ENCODE assay signal across 8 mouse cellular contexts in the genomic region with DNA sequence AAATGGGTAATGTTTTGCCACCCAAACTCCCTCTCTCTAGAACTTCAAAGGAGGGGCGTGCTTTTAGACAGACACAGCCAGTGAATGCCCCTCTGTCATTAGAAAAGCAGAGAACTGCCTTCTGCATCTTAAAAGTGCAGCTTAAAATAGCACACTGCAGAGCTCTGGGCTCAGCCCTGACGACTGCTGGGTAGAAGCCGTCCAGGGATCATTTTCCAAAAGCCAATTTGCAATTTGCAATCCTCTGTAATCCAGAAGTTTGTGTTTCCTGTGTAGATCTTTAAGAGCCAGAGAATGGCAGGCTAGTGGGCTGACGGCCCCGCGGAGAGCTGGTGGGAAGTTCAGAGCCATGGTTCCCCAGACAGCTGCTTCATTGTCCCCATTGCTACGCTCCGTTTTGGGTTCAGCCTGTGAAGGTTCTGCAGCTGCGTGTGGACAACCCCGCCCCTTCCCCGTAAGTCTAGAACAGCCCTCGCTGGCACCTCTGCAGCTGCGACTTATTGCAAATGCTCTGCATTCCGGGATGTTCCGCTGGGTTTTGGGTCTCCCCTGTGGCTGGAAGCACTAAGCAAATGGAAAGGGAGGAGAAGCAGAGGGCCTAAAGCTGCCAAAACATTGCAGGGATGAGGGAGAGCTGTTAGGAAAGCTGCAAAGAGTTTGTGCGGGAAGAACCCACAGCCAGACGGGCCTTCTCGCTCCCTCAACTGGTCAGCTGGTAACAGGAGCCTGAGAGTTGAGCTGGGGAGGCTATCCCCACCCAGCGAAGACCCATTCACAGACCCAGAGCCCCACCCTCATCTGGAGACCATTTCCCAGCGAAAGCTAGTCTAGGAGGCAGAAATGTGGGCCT. TPM values are rescaled to one million over a fixed set of nuclear protein-coding genes. Genes with fewer than 3 reads are reported as not detected.
DNase-seq lines count a peak whose midpoint lies in the region; ATAC-seq and TF ChIP-seq lines count a peak whose summit lies in the region.

No protein-coding gene starts in this region.

- no peaks in the 10 kb centered on the region for H3K27me3 ChIP-seq in embryonic facial prominence, embryonic 13.5 days
- H3K27me3 ChIP-seq in heart, adult 2 months (ENCODE audit: control insufficient read depth, insufficient read depth, low read length): no peaks in the 10 kb centered on the region
- H3K27me3 ChIP-seq in kidney, embryonic 15.5 days: no peaks in the 10 kb centered on the region
- H3K27me3 ChIP-seq in liver, embryonic 14.5 days (ENCODE audit: control insufficient read depth, insufficient read depth, low read length): no peaks in the 10 kb centered on the region
- H3K27me3 ChIP-seq in neural tube, embryonic 13.5 days: no peaks in the 10 kb centered on the region

- no peak for TF ChIP-seq EP300 in heart, adult 2 months (IDR thresholded peaks at IDR 0.05; ENCODE audit: insufficient read depth, low read depth, low read length)
- no peak for TF ChIP-seq EP300 in liver, embryonic 14.5 days (IDR thresholded peaks at IDR 0.05; ENCODE audit: low read depth)

- H3K9me3 ChIP-seq in embryonic facial prominence, embryonic 13.5 days: no peaks in the 10 kb centered on the region
- no peaks in the 10 kb centered on the region for H3K9me3 ChIP-seq in kidney, embryonic 15.5 days (replicated peaks)
- H3K9me3 ChIP-seq in liver, embryonic 14.5 days (ENCODE audit: control insufficient read depth, low read length): no peaks in the 10 kb centered on the region
- H3K9me3 ChIP-seq in neural tube, embryonic 13.5 days: no peaks in the 10 kb centered on the region

- peak; percentile 72 for DNase-seq in adrenal gland, postnatal 14 days
- peak; percentile 68 for DNase-seq in heart, adult 2 months
- DNase-seq in liver, embryonic 14.5 days (ENCODE audit: low read depth in 3 of 3, low spot score in 3 of 3): no peak
- DNase-seq in thymus, postnatal 4 days: peak; percentile 63
- DNase-seq in cerebellum, adult 11-12 months: no peak

- peak overlapping the region; percentile 54 for H3K4me2 ChIP-seq in embryonic facial prominence, embryonic 13.5 days
- peak overlapping the region; percentile 64 for H3K4me2 ChIP-seq in kidney, embryonic 15.5 days
- H3K4me2 ChIP-seq in liver, embryonic 14.5 days (ENCODE audit: low read depth): peak overlapping the region; percentile 38
- H3K4me2 ChIP-seq in neural tube, embryonic 13.5 days: peak overlapping the region; percentile 53

- peak overlapping the region; percentile 56 for H3K9ac ChIP-seq in embryonic facial prominence, embryonic 13.5 days
- peak overlapping the region; percentile 28 for H3K9ac ChIP-seq in heart, adult 2 months (ENCODE audit: low read depth, low read length)
- peak overlapping the region; percentile 17; the same call in 1 of the 2 replicates for H3K9ac ChIP-seq in kidney, embryonic 15.5 days
- H3K9ac ChIP-seq in liver, embryonic 14.5 days (replicated peaks): no peak overlapping the region
- peak overlapping the region; percentile 27; the same call in 1 of the 2 replicates for H3K9ac ChIP-seq in neural tube, embryonic 13.5 days

- 0 out of 2 replicates have a peak, but pooled peaks have one; percentile 14 for TF ChIP-seq POLR2A in heart, adult 2 months (IDR thresholded peaks at IDR 0.05; ENCODE audit: insufficient read depth, low read depth, low read length)

- intact Hi-C loops in heart, adult 2 months (cut with DNase I): loop anchor here (2.0 to 10.0 kb wide), 2 partner anchors 125 to 209 kb away; no protein-coding TSS in a partner anchor

- H3K27ac ChIP-seq in embryonic facial prominence, embryonic 13.5 days: peak overlapping the region; percentile 95
- peak overlapping the region; percentile 52 for H3K27ac ChIP-seq in heart, adult 2 months
- peak overlapping the region; percentile 49 for H3K27ac ChIP-seq in kidney, embryonic 15.5 days
- no peak overlapping the region for H3K27ac ChIP-seq in liver, embryonic 14.5 days
- peak overlapping the region; percentile 70 for H3K27ac ChIP-seq in neural tube, embryonic 13.5 days (replicated peaks)

- peak; percentile 69 for ATAC-seq in embryonic facial prominence, embryonic 13.5 days (ENCODE audit: insufficient number of reproducible peaks, insufficient read depth, low FRiP score, low TSS enrichment, low read depth)
- ATAC-seq in kidney, embryonic 15.5 days (replicated peaks; ENCODE audit: low FRiP score): peak; percentile 50
- ATAC-seq in liver, embryonic 14.5 days (ENCODE audit: insufficient read depth): no peak
- peak; percentile 54; the same call in 1 of the 2 replicates for ATAC-seq in neural tube, embryonic 13.5 days (ENCODE audit: low read depth)

- 5% methylated on average over 20 of the region's 20 CpGs for WGBS in embryonic facial prominence, embryonic 13.5 days
- WGBS in heart, adult 2 months: 13% methylated on average over 20 of the region's 20 CpGs
- WGBS in kidney, embryonic 15.5 days: 9% methylated on average over 20 of the region's 20 CpGs
- 22% methylated on average over 20 of the region's 20 CpGs for WGBS in liver, embryonic 14.5 days (ENCODE audit: insufficient replicate concordance)
- 4% methylated on average over 20 of the region's 20 CpGs for WGBS in neural tube, embryonic 13.5 days

- peak overlapping the region; percentile 26 for H3K4me3 ChIP-seq in embryonic facial prominence, embryonic 13.5 days
- H3K4me3 ChIP-seq in heart, adult 2 months: peak overlapping the region; percentile 16
- H3K4me3 ChIP-seq in kidney, embryonic 15.5 days (replicated peaks): peak overlapping the region; percentile 30
- no peak overlapping the region for H3K4me3 ChIP-seq in liver, embryonic 14.5 days (ENCODE audit: insufficient read depth in 1 of 2, low read depth in 2 of 2, low read length in 2 of 2)
- H3K4me3 ChIP-seq in neural tube, embryonic 13.5 days: 0 out of 2 replicates have a peak overlapping the region, but pooled peaks have one; percentile 10

- no peak for TF ChIP-seq CTCF in heart, adult 2 months (IDR thresholded peaks at IDR 0.05)
- TF ChIP-seq CTCF in liver, embryonic 14.5 days (IDR thresholded peaks at IDR 0.05; ENCODE audit: low read depth): no peak

- H3K4me1 ChIP-seq in embryonic facial prominence, embryonic 13.5 days: peaks cover 40% of the 10 kb centered on the region
- H3K4me1 ChIP-seq in heart, adult 2 months (ENCODE audit: control insufficient read depth, insufficient read depth, low read length): peaks cover 6% of the 10 kb centered on the region; the same call in 1 of the 2 replicates
- H3K4me1 ChIP-seq in kidney, embryonic 15.5 days: peaks cover 22% of the 10 kb centered on the region
- no peaks in the 10 kb centered on the region; a peak in 1 of 4 replicates for H3K4me1 ChIP-seq in liver, embryonic 14.5 days (replicated peaks; ENCODE audit: control insufficient read depth in 2 of 2, insufficient read depth in 2 of 2, low read length in 1 of 2)
- peaks cover 12% of the 10 kb centered on the region for H3K4me1 ChIP-seq in neural tube, embryonic 13.5 days (replicated peaks)

- H3K79me2 ChIP-seq in heart, adult 2 months (replicated peaks; ENCODE audit: control insufficient read depth, insufficient read depth, low read length): no peaks in the 10 kb centered on the region

- no peaks in the 10 kb centered on the region for H3K36me3 ChIP-seq in embryonic facial prominence, embryonic 13.5 days
- H3K36me3 ChIP-seq in heart, adult 2 months (ENCODE audit: control insufficient read depth, insufficient read depth, low read length): no peaks in the 10 kb centered on the region
- H3K36me3 ChIP-seq in kidney, embryonic 15.5 days: no peaks in the 10 kb centered on the region
- H3K36me3 ChIP-seq in liver, embryonic 14.5 days (replicated peaks; ENCODE audit: control insufficient read depth, insufficient read depth, low read depth): no peaks in the 10 kb centered on the region
- no peaks in the 10 kb centered on the region for H3K36me3 ChIP-seq in neural tube, embryonic 13.5 days

RNA-seq across cellular contexts. Expression of a gene that starts 35.5 kb away (rescaled TPM):
- total RNA-seq in adrenal gland, postnatal 14 days (2021): 140 and 148 TPM in 2 replicates
- polyA plus RNA-seq in embryonic facial prominence, embryonic 13.5 days (2015; fragmentation: Nextera tagmentation; extraction: Ambion mirVana): 119 and 127 TPM in 2 replicates
- total RNA-seq in heart, adult 2 months (2021): 100 to 1,000 TPM; 230 to 250 TPM
- 80.7 and 175 TPM in 2 replicates for polyA plus RNA-seq in heart, adult 2 months (2012; rRNA removed)
- 168 and 181 TPM in 2 replicates for polyA plus RNA-seq in kidney, embryonic 15.5 days (2015; fragmentation: Nextera tagmentation; extraction: Ambion mirVana)
- 10.1 and 13.6 TPM in 2 replicates for polyA plus RNA-seq in liver, embryonic 14.5 days (2012; rRNA removed)
- polyA plus RNA-seq in liver, embryonic 14.5 days (2014; fragmentation: Nextera tagmentation; extraction: Ambion mirVana): 23.8 and 25.5 TPM in 2 replicates
- 85.0 and 85.5 TPM in 2 replicates for polyA plus RNA-seq in neural tube, embryonic 13.5 days (2015; fragmentation: Nextera tagmentation; extraction: Ambion mirVana)

Comparison
In these comparisons a context has a peak if more than half of its experiments do, and no peak if none do; other contexts are left out.
1. DNase-seq: peak in adrenal gland, postnatal 14 days (single experiment), heart, adult 2 months (2 of 2) and thymus, postnatal 4 days (single experiment); none in liver, embryonic 14.5 days (0 of 3) and cerebellum, adult 11-12 months (single experiment).
2. H3K4me3 ChIP-seq: peak in embryonic facial prominence, embryonic 13.5 days (single experiment), heart, adult 2 months (single experiment), kidney, embryonic 15.5 days (single experiment) and neural tube, embryonic 13.5 days (single experiment); none in liver, embryonic 14.5 days (0 of 2).
3. Peak in every context shown above with its lines, with median percentiles within 50 percentile points of each other: H3K4me2 ChIP-seq.